Mouse (Mus musculus) inflammation-experienced regulatory T-cells, adult 6 months (primary cell): ENCODE measurements around the gene Klhdc8a. TPM values are rescaled to one million over a fixed set of nuclear protein-coding genes. Genes with fewer than 3 reads are reported as not detected.

ENCODE experiments used
- ATAC-seq: one replicate; pipeline ENCODE4 v1.8.0; 2017
- polyA plus RNA-seq, 3 experiments: library from polyadenylated mRNA; unstranded; fragments of 100-300 nt; shearing (Covaris generic); gene quantifications; one replicate each; pipeline ENCODE4 v1.2.1; 2017

Klhdc8a gene
- polyA plus RNA-seq, 3 experiments from 2014 or later: not detected

GRCm38 (mm10) chr1:132291706-132292105 lies 6.7 kb upstream of the Klhdc8a start:
- no peak for ATAC-seq

- ATAC-seq: no peak
Measured at GRCm38 (mm10) chr1:132292318-132293129, 5.9 kb upstream of the Klhdc8a start.

DNA sequence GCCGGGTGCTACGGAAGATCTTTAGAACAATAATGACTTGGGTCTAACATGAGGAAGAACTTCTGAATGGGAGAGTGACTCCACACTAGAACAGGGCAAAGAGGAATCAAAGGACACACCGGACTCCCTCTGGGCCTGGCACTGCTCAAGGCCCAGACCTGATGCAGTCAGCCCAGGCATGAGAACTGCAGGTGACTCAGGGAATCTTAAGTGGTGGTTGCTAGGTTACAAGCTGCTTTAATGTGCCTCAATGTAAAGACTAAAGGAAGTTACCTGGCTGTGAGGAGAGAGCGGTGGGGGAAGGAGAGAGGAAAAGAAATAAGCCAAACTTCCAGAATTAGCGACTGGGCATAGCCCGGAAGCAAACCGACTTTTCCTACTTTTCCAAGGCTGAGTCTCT lies 2.9 kb upstream of the Klhdc8a start:
- no peak for ATAC-seq

DNA sequence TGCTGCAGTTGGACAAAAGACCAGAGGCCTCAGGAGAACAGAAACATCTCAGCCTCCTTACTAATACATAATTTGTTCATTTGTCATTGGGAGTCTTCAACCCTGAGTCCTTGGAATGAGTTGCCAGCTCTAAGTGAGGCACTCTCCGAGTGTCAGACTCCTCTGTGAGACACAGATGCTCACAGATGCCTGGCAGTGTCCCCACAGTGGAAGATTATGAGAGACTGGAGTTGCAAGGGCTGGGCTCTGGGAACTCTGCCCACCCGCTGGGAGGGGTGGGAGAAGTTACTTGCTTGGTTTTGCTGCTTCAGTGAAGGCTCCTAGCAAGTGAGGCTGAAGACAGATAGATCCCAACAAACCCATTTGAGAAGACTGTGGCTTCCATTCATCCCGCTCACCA lies 2.4 kb upstream of the Klhdc8a start:
- ATAC-seq: no peak

DNA sequence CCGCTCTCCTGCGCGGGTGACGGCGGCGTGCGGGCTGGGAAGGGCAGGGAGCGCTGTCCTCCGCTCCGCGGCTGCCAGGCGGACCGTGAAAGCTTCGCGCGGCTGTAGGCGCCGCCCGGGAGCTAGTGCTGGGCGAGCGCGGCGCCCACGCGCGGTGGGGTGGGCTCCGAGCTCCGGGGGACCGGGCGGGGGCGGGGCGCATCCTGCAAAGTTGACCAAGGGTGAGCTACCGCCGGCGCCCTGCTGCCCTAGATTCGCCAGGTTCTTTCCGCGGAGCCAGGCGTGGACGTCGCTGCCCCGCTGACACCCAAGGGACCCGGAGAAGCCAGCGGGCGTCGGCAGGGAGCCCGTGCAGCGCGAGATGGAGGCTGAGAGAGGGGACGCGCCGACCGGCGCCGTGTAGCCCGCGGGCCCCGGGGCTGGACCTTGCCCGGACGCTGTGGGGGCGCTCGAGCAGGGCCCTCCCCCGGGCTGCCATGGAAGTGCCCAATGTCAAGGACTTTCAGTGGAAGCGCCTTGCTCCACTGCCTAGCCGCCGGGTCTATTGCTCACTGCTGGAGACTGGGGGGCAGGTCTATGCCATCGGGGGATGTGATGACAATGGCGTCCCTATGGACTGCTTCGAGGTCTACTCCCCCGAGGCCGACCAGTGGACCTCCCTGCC lies 507 bp downstream of the Klhdc8a start:
- no peak for ATAC-seq

- no peak for ATAC-seq
Measured at GRCm38 (mm10) chr1:132299744-132300143, 1.3 kb downstream of the Klhdc8a start.

DNA sequence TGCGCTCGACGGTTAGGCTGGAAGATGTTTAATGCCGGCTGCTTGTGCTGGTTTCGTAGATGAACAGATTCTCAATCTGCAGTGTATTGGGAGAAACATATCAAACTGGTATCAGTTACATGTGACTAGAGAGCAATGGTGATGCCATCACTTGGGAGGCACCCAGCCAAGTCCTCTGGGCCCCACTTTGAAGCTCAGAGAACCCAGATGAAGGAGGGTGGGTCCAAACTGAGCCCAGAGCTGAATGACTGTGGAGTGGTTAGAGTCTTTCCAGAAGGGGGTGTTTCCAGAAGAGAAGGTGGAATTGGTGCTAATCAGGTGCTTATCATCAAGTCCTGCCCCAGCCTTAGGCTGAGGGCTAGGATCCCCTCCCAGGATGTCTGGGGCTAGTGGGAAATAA lies 2.8 kb downstream of the Klhdc8a start:
- ATAC-seq: no peak

DNA sequence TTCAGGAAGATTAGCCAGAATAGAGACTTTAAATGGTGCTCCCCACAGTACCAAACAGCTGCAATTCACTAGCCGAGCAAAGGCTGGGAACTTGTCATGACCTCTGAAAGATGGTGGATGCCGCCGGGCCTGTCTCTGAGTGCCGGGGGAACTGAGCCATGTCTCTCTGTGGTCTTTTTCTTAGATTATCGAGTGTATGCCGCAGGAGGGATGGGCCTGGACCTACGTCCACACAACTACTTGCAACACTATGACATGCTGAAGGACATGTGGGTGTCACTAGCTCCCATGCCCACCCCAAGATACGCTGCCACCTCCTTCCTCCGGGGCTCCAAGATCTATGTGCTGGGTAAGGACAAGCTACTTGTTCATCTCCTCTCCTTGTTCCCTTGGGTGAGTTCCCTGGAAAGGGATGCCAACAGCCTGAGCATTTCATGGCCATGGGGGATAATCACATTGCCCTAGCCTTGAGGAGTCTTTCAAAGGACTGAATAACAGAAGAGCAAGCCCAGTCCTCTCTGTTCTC lies 4.0 kb downstream of the Klhdc8a start:
- no peak for ATAC-seq

- no peak for ATAC-seq
Measured at GRCm38 (mm10) chr1:132304618-132305214, 6.3 kb downstream of the Klhdc8a start.

GRCm38 (mm10) chr1:132306160-132306559 lies 7.7 kb downstream of the Klhdc8a start:
- no peak for ATAC-seq

- ATAC-seq: no peak
Measured at GRCm38 (mm10) chr1:132306808-132307207, 8.4 kb downstream of the Klhdc8a start.

DNA sequence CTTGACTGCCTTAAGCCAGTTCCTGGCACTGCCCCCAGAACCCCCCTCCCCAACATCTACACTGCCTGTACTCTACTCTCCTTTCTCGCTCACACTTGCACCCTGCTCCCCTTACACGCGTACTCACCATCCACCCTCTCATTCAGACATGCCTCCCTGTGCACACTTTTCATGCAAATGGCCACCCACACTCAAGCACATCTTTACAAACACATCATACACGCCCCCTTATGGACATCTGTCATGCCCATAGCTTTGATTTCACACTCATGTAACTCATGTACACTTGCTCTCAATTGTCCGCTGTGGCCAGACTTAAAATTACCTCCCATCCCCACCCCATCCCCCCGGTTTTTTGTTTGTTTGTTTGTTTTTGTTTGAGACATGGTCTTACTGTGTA lies 9.5 kb downstream of the Klhdc8a start:
- no peak for ATAC-seq

GRCm38 (mm10) chr1:132308674-132309073 lies 10.2 kb downstream of the Klhdc8a start:
- no peak for ATAC-seq

- no peak for ATAC-seq
Measured at GRCm38 (mm10) chr1:132310754-132311153, 12.3 kb downstream of the Klhdc8a start.

- no peak for ATAC-seq
Measured at GRCm38 (mm10) chr1:132311174-132311859, 12.9 kb downstream of the Klhdc8a start.

DNA sequence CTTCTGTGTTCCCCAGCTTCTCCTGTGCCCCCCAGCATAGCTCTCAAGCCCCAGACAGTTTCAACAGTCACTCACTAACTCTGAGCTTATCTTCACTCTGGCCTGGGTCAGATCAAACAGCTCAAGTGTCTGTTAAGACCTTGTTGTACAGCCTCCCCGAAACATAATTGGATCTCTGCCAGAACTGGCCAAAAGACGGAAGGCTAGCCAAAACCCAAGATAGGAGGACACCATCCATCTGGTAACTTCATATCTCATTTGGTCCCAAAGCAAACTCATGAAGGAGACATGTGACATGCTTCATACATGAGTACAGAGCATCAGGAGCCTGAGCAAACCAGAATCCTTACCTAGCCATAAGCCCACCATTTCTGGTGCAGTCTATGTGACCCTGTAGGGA lies 13.6 kb downstream of the Klhdc8a start:
- no peak for ATAC-seq

- ATAC-seq: peak; percentile 42
Measured at GRCm38 (mm10) chr1:132312703-132313102, 14.3 kb downstream of the Klhdc8a start.

GRCm38 (mm10) chr1:132315889-132316624 lies 17.6 kb downstream of the Klhdc8a start, which contains the start of gene Nuak2:
TSS of gene Nuak2 (plus strand) at chr1:132316126.
- peak; percentile 85 for ATAC-seq

DNA sequence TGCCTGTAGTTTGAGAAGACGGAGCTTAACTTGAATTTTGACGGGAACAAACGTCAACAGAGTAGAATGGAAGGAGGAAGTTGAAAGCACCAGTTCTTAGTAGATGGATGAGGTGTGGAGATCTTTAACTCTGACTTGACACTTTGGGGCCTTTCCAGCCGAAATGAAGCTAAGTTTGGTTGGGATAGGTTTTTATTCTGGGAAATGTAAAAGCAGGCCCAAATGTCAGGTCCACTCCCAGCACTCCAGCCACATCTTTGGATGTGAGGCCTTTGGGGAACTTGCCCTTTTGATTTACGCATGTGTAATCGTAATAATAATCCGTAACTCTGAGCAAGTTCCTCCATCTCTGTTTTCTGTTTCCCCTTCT lies 18.2 kb downstream of the Klhdc8a start:
- peak; percentile 1 for ATAC-seq

DNA sequence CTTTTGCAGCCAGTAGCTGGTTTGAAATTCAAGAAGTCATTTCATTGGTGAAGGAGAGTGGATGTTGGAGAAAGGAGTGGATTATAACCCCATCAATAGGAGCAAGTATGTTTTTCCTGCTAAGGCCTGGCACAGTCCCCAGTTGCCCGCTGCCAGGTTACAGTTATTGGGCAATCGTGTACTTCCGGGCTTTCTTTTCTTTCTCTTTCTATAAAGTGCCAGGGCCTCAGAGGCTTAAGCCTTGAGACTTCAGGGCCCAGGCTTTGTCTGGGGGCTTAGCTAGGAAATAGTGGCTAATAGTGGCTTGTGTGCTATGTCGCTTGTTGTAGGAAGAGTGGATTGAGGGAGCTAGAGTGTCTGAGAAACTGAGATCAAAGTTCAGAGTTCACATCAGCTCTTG lies 19.0 kb downstream of the Klhdc8a start:
- peak; percentile 26 for ATAC-seq

DNA sequence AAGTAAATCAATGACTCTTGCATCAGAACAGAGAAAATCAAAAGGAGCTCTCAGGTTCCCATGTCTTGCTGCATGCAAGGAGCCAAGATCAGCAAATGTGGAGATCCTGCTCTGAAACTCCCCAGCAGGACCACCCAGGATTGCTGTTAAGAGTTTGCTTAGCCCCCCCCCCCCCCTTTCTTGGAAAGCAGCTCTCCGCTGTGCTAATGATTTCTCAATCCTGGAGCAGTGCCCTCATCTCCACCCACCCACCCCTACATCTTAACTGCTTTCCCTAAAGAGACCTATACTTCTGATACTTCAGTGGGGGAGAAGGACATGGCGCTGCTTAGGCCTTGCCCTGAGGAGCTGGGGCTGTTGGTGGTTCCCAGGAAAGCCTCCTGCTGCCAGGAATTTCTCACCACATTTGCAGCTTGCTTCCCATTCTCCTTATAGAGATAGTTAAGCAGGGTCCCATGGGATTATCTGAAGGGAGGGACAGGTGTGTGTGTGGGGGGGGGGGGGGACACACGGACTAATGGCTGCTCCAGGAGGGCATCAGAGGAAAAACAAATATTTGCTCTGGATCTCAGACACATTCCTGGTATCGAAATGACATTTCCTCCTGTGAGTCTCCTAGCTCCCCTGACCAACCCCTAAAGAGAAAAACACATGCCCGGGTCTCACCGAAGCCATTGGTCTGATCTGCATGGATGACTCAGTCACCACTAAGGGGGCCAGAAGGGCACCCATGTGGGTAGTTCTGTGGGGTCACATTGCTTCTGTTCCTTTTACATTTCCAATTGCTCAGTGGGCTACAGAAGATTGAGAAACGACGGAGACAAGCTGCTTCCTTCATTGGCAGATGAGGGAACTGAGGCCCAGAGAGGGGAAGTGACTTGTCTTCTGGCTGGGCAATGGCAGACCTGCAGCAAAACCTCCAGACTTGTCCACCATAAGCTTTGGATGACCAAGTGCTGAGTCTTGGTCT lies 19.8 kb downstream of the Klhdc8a start:
- no peak for ATAC-seq
